Mouse (Mus musculus): ENCODE results near the gene E2f4.

DNA sequence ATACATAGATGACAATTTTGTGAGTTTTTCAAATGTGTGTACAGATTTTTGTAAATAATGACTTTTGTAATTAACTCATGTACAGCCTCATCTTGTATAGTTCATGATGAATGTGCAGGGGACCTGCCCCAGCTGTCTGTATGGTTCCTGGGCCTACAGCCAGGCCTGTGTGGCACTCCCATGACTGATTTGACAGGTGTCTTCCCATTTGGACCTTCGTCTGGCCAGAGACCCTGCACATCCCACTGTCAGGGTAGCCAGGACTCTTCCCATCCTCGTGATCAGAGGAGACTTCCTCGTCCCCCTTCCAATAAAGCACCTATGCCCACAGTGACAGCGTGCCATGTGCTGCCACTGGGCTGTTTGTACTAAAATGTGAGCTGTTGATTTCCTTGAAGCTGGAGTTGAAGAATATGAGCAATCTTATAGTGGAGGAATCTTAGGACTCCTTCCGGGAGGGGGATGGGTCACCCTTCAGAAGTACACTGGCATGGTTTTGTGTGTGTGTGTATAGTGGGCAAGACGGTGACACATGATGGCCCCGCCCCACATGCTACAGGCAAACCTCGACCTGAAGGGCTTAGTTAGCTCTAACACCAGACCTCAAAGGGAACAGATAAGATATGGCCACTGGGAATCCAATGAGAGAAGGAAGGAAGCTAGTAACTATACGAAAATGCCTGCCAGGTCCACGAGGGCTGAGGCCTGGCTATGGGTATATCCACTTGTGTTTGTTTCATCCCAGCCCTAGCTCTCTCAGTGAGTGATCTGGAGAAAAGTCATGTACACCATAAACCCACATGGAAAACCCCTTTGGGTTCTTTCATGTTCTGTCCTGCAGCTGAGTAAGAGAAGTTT lies 44.6 kb upstream of the E2f4 start:
- TF ChIP-seq CTCF (IDR thresholded peaks at IDR 0.05 in 2 of 3, conservative IDR thresholded peaks at IDR 0.05 in 1 of 3; ENCODE audit: control insufficient read depth in 1 of 3, insufficient read depth in 1 of 3, low read depth in 2 of 3, low read length in 3 of 3, poor library complexity in 1 of 3, severe bottlenecking in 1 of 3), result no peak
- TF ChIP-seq ZKSCAN1 (IDR thresholded peaks at IDR 0.05; ENCODE audit: low read depth, low read length), result no peak
- TF ChIP-seq POLR2A (IDR thresholded peaks at IDR 0.05; ENCODE audit: control insufficient read depth in 1 of 2, insufficient read depth in 1 of 2, low read depth in 1 of 2, low read length in 2 of 2, poor library complexity in 1 of 2), result no peak
- no peak for TF ChIP-seq JUND (IDR thresholded peaks at IDR 0.05; ENCODE audit: low read depth, low read length)
- TF ChIP-seq SIN3A (IDR thresholded peaks at IDR 0.05; ENCODE audit: low read length), result no peak
- peak; percentile 59 for TF ChIP-seq MXI1 (IDR thresholded peaks at IDR 0.05; ENCODE audit: low read depth, low read length)
- TF ChIP-seq TBP (IDR thresholded peaks at IDR 0.05; ENCODE audit: low read depth, low read length), result no peak
